Mouse (Mus musculus) E14TG2a.4 (cell line): ENCODE results near the gene Gm20388.

Experiments used
- CTCF ChIP-seq: conservative IDR thresholded peaks from 2 replicates; pipeline ENCODE4 v1.5.1; 2014; ENCODE audit warnings: low read length
- NANOG ChIP-seq: IDR thresholded peaks from 2 replicates; pipeline ENCODE4 v1.6.1; 2014; ENCODE audit warnings: borderline replicate concordance, low read length, mixed read lengths
- POU5F1 ChIP-seq: IDR thresholded peaks from 2 replicates; pipeline ENCODE4 v1.6.1; 2014; ENCODE audit warnings: low read length, borderline replicate concordance

DNA sequence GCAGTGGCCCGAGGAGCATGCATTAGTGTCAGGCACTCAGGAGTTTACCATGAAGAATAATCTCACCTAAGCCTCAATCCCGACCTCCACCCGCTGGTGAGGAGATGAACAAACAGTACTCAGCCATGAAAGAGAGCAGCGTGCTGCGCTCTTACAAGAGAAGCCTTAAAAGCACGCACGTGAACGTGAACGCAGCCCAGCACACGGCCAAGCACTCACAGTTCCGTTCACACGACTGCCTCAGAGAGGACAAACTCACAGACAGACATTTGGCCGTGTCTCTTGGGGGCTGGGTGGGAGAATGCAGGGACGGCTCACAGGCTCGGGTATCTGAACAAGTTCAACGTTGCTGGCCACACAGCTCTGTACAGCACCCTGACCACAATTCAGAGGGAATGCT lies 1737.8 kb downstream of the Gm20388 start:
- no peak for TF ChIP-seq CTCF
- TF ChIP-seq NANOG = no peak
- no peak for TF ChIP-seq POU5F1
